Mouse (Mus musculus) midbrain, embryonic 15.5 days (tissue): ENCODE data around the gene Dctn1. TPM values are rescaled to one million over a fixed set of nuclear protein-coding genes. Genes with fewer than 3 reads are reported as not detected.

Experiments used
- ATAC-seq: fragments of 200-750 bp; cut with Nextera tagmentation; replicated peaks from 2 replicates; pipeline ENCODE4 v1.8.0; 2017; ENCODE audit warnings: moderate TSS enrichment
- H3K27ac ChIP-seq: fragments of 300-500 bp; sonication (generic); 2 replicates; pipeline ENCODE4 v1.5.1; 2015; ENCODE audit warnings: mild to moderate bottlenecking, inconsistent platforms
- H3K27me3 ChIP-seq: fragments of 300-500 bp; sonication (generic); replicated peaks from 2 replicates; pipeline ENCODE4 v1.6.1; 2015; ENCODE audit warnings: inconsistent platforms
- H3K36me3 ChIP-seq: fragments of 300-500 bp; sonication (generic); replicated peaks from 2 replicates; pipeline ENCODE4 v1.6.1; 2015; ENCODE audit warnings: inconsistent platforms
- H3K4me1 ChIP-seq: fragments of 300-500 bp; sonication (generic); 2 replicates; pipeline ENCODE4 v1.6.1; 2015; ENCODE audit warnings: inconsistent platforms
- H3K4me2 ChIP-seq: fragments of 300-500 bp; sonication (generic); 2 replicates; pipeline ENCODE4 v1.6.1; 2015; ENCODE audit warnings: inconsistent platforms, mild to moderate bottlenecking, moderate library complexity
- H3K4me3 ChIP-seq: fragments of 300-500 bp; sonication (generic); 2 replicates; pipeline ENCODE4 v1.5.1; 2015; ENCODE audit warnings: mild to moderate bottlenecking, inconsistent platforms
- H3K9ac ChIP-seq: fragments of 300-500 bp; sonication (generic); 2 replicates; pipeline ENCODE4 v1.6.1; 2015; ENCODE audit warnings: mild to moderate bottlenecking, inconsistent platforms
- H3K9me3 ChIP-seq: fragments of 300-500 bp; sonication (generic); 2 replicates; pipeline ENCODE4 v1.6.1; 2016; ENCODE audit warnings: inconsistent platforms
- WGBS: fragments of 180-500 bp; shearing (Covaris S2); methylation state at CpG from one replicate; pipeline ENCODE4 v1.1.7; 2015; ENCODE audit warnings: mixed read lengths; 5-methylcytosine and 5-hydroxymethylcytosine counted together
- polyA plus RNA-seq: library from polyadenylated mRNA; unstranded; fragments of >200 nt; fragmentation: Nextera tagmentation; extraction: Ambion mirVana; gene quantifications from 2 replicates; pipeline ENCODE4 v1.2.1, GENCODE M21; 2015

The Dctn1 gene
- polyA plus RNA-seq, 1 experiment from 2014 or later = 162 TPM

DNA sequence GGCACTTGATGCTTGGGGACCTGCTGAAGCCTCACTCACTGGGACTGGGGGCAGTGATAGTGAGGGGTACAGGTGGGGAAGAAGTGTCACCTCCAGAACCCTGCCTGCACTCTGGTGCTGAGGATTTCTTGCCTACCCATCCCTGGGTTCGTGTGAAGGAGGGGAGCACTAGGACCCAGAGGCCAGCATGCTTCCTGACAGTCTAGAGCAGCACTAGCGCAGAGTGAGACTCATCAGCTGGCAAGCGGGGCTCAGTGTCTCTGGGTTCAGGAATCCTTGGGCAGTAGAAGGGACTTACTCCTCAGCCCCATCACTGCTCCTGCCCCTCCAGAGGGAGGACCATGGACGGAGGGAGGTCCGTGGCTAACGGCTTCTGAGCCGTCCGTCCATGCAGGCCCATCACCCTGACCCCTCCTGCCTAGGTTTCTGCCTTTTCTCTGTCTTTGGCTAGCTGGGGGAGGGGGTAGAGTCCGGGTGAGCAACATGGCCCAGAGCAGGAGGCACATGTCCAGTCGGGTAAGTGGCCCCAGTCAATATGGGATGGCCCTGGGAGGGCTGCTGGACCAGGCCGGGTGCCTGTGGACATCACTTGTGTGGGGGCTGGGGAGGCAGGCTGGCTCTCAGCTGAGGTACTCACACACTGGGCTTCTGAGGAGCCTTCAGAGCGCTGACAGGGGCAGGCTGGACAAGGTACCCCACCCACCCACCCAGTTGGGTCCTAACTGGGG, 13.8 kb downstream of the Dctn1 start:
- Histone ChIP-seq H3K36me3 (peaks cover 12% of the 10 kb centered on the region; the same call in 1 of the 2 replicates), H3K4me2 (peak overlapping the region; percentile 61), H3K4me3 (peak overlapping the region; percentile 48), H3K27me3 (no peaks in the 10 kb centered on the region), H3K9me3 (no peaks in the 10 kb centered on the region), H3K4me1 (peaks cover 25% of the 10 kb centered on the region), H3K27ac (peak overlapping the region; percentile 73), H3K9ac (peak overlapping the region; percentile 56)
- ATAC-seq = peak; percentile 87
- WGBS = 10% methylated on average over 12 of the region's 12 CpGs

DNA sequence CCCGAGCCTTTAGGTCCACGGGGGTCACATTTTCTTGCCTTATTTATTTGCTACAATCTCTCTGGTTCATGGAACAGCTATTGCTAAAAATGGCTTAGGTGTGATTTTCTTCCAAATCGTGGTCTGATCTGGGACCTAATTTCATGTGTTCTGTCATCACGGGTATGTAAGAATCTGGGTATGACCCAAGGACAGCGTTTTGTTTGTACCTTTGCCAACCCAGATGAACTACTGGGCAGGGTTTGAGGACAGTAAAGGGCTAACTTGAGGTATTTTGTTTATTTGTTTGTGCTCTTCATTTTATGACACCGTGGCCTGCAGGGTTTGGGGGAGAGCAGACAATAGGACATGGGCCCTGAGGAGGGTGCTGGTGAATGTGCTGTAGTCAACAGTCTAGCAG, 14.9 kb downstream of the Dctn1 start:
- no peak for ATAC-seq
- Histone ChIP-seq H3K27me3 (no peaks in the 10 kb centered on the region), H3K9ac (peak overlapping the region; percentile 56; the same call in 1 of the 2 replicates), H3K4me1 (peaks cover 27% of the 10 kb centered on the region), H3K36me3 (peaks cover 12% of the 10 kb centered on the region; the same call in 1 of the 2 replicates), H3K4me3 (peak overlapping the region; percentile 48; the same call in 1 of the 2 replicates), H3K9me3 (no peaks in the 10 kb centered on the region), H3K27ac (no peak overlapping the region), H3K4me2 (peak overlapping the region; percentile 61)
- WGBS = 88% methylated on average over 6 of the region's 6 CpGs

GRCm38 (mm10) chr6:83184858-83185435, 19.2 kb downstream of the Dctn1 start:
- no peak overlapping the region for H3K9ac ChIP-seq
- WGBS = 93% methylated on average over 3 of the region's 3 CpGs
- peaks cover 19% of the 10 kb centered on the region for H3K36me3 ChIP-seq
- H3K4me1 ChIP-seq = peaks cover 43% of the 10 kb centered on the region
- H3K27me3 ChIP-seq = no peaks in the 10 kb centered on the region
- no peak overlapping the region for H3K4me2 ChIP-seq
- no peaks in the 10 kb centered on the region for H3K9me3 ChIP-seq
- no peak overlapping the region for H3K27ac ChIP-seq
- no peak for ATAC-seq
- no peak overlapping the region for H3K4me3 ChIP-seq

DNA sequence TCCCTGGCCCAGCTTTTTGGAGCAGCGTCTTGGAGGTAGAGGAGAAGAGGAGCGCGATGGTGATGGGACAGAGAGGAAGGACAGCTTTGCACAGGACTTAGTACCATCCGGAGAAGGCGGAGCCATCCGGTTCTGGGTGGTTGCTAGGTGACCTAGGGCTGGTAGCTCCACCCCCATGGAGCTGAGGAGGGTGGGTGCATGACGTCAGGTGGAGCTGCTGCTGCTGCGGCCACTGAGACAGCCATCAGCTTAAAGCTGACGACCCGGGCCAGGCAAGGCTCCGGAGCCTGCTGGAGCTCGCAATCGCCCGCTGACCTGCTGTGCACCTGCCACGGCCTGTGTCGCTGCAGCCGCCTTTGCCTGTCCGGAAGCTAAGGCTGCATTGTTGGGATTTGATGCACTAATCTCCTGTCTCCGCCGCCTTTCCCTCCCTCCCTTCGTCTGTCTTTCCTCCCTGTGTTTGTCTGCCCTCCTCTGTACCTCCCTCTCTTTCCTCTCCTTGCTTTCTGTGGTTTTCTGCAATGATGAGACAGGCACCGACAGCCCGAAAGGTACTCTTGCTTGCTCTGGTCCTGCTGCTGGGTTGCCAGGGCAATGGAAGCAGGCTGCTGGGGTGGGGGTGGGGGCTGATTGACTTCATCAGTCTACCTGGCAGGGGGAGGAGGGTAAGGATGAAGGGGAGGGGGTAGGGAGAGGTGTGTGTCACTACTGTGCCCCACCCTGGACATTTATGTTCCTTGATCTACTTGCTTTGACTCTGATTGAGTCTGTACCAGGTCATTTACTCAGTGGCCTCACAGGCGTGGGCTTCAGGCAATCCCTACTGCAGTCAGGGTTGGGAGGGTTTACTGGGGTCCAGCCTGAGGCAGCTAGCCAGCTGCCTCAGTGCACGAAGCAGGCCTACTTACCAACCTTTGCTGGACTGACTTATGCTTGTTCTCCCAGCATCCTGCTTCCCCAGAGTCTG, 20.5 kb downstream of the Dctn1 start:
- 3% methylated on average over 25 of the region's 25 CpGs for WGBS
- H3K9me3 ChIP-seq = no peaks in the 10 kb centered on the region
- peak overlapping the region; percentile 94 for H3K27ac ChIP-seq
- H3K4me3 ChIP-seq = peak overlapping the region; percentile 60
- peak overlapping the region; percentile 76 for H3K9ac ChIP-seq
- H3K4me1 ChIP-seq = peaks cover 32% of the 10 kb centered on the region
- peak; percentile 97 for ATAC-seq
- H3K27me3 ChIP-seq = no peaks in the 10 kb centered on the region
- H3K4me2 ChIP-seq = peak overlapping the region; percentile 62
- H3K36me3 ChIP-seq = peaks cover 31% of the 10 kb centered on the region

DNA sequence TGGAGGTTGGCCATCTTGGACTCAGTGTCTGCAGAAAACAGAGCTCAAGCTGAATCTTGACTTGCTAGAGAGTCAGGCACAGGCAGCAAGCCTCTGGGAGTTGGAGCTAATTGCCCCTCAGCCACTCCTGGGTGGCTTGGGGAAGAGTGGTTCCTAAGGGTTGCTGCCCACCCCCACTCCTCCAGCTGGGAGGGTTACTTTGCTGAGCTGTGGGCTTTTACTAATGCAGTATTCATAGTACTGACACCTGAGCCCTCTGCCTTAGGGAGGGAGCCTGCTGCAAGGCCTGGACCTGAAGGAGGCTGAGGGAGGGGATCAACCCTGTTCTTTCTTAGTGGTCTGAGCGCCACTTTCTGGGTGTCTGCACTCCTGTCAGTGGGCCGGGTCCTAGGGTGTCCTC, 21.2 kb downstream of the Dctn1 start:
- WGBS = 58% methylated on average over 2 of the region's 2 CpGs
- peak overlapping the region; percentile 62 for H3K4me2 ChIP-seq
- H3K4me3 ChIP-seq = peak overlapping the region; percentile 60
- H3K27ac ChIP-seq = peak overlapping the region; percentile 94; the same call in 1 of the 2 replicates
- no peak for ATAC-seq
- no peaks in the 10 kb centered on the region for H3K9me3 ChIP-seq
- H3K27me3 ChIP-seq = no peaks in the 10 kb centered on the region
- H3K36me3 ChIP-seq = peaks cover 39% of the 10 kb centered on the region
- peaks cover 32% of the 10 kb centered on the region for H3K4me1 ChIP-seq
- peak overlapping the region; percentile 76 for H3K9ac ChIP-seq

DNA sequence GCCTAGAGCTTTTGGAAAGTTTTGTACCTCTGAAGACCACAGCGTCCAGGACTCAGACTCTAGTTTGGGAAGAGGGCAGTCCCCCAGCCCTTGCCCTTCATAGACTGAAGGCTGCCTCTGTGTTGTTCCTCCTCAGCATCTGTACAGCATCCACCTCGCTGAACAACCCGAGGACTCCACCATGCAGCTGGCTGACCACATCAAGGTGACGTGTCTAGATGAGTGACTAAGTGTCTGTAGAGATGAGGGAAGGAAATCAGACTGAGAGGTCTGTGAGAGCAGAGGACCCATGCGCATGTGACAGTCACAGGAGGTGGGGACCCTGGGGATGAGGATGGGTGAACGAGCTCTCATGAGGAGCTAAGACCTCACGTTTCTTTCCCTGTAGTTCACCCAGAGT, 27.9 kb downstream of the Dctn1 start:
- Histone ChIP-seq H3K27ac (no peak overlapping the region), H3K9me3 (no peaks in the 10 kb centered on the region), H3K36me3 (peaks cover 88% of the 10 kb centered on the region), H3K27me3 (no peaks in the 10 kb centered on the region), H3K9ac (no peak overlapping the region), H3K4me2 (no peak overlapping the region), H3K4me3 (no peak overlapping the region), H3K4me1 (peaks cover under 1% of the 10 kb centered on the region)
- 94% methylated on average over 7 of the region's 7 CpGs for WGBS
- ATAC-seq = no peak

DNA sequence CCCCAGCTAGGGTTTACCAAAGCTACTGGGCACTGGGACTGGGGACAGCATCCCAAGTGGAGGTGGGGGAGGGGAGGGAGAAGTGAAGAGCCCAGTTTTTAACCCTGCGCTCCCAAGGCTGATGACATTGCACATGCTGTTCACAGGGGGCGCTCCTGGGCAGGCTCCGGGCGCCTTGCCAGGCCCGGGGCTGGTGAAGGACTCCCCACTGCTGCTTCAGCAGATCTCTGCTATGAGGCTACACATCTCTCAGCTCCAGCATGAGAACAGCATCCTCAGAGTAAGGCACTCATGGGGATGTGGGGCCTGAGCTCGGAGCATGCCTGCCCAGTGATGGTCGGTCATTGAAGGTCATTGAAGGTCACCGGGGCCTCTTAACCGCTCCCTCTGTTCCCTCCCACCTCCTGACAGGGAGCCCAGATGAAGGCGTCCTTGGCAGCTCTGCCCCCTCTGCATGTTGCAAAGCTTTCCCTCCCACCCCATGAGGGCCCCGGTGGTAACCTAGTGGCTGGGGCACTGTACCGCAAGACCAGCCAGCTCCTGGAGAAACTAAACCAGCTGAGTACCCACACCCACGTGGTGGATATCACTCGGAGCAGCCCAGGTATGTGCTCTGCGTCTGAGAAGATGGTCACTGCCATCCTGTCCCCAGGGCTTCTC, 31.8 kb downstream of the Dctn1 start:
- H3K4me3 ChIP-seq = no peak overlapping the region
- 44% methylated on average over 15 of the region's 15 CpGs for WGBS
- no peak for ATAC-seq
- H3K4me2 ChIP-seq = no peak overlapping the region
- H3K27ac ChIP-seq = no peak overlapping the region
- no peaks in the 10 kb centered on the region for H3K4me1 ChIP-seq
- H3K9ac ChIP-seq = no peak overlapping the region
- H3K9me3 ChIP-seq = no peaks in the 10 kb centered on the region
- H3K27me3 ChIP-seq = no peaks in the 10 kb centered on the region
- H3K36me3 ChIP-seq = peaks cover 75% of the 10 kb centered on the region

GRCm38 (mm10) chr6:83203320-83203719, 37.6 kb downstream of the Dctn1 start:
- H3K4me3 ChIP-seq = no peak overlapping the region
- 88% methylated on average over 4 of the region's 4 CpGs for WGBS
- no peaks in the 10 kb centered on the region for H3K27me3 ChIP-seq
- H3K4me2 ChIP-seq = no peak overlapping the region
- no peaks in the 10 kb centered on the region for H3K4me1 ChIP-seq
- H3K36me3 ChIP-seq = peaks cover 21% of the 10 kb centered on the region; the same call in 1 of the 2 replicates
- no peak for ATAC-seq
- no peaks in the 10 kb centered on the region for H3K9me3 ChIP-seq
- no peak overlapping the region for H3K9ac ChIP-seq
- no peak overlapping the region for H3K27ac ChIP-seq

DNA sequence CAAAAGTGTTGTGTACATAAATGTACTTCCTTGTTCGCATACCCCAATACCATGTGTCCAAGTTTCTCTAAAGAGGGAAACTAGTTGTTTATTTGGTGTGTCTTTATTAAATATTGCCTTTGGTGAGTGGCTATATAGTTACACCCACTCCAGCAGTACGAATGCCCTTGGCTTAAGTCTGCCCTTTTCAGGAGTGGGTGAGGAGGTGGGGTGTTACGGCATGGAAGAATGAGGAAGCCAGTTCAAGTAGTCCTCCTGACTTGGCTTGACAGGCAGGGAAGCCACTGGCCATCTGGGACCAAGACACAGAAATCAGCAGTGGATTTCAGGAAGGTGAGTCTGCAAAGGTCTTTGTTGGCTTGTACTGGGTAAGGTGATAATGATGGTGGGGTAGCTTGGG, 40.1 kb downstream of the Dctn1 start:
- 88% methylated on average over 3 of the region's 3 CpGs for WGBS
- Histone ChIP-seq H3K36me3 (0 out of 2 replicates have a peak, but pooled peaks cover 4% of the 10 kb centered on the region), H3K4me1 (no peaks in the 10 kb centered on the region; the same call in 1 of the 2 replicates), H3K27ac (no peak overlapping the region), H3K27me3 (no peaks in the 10 kb centered on the region), H3K9ac (no peak overlapping the region), H3K4me3 (no peak overlapping the region), H3K4me2 (no peak overlapping the region), H3K9me3 (no peaks in the 10 kb centered on the region)
- ATAC-seq = no peak

- Histone ChIP-seq H3K36me3 (0 out of 2 replicates have a peak, but pooled peaks cover under 1% of the 10 kb centered on the region), H3K27ac (no peak overlapping the region), H3K4me2 (no peak overlapping the region), H3K27me3 (no peaks in the 10 kb centered on the region), H3K4me3 (no peak overlapping the region), H3K9ac (no peak overlapping the region), H3K4me1 (no peaks in the 10 kb centered on the region; the same call in 1 of the 2 replicates), H3K9me3 (no peaks in the 10 kb centered on the region)
- no peak for ATAC-seq
- 84% methylated on average over 11 of the region's 11 CpGs for WGBS
These were observed 40.6 kb downstream of the Dctn1 start for GRCm38 (mm10) chr6:83206321-83206720.

- H3K4me2 ChIP-seq = no peak overlapping the region
- H3K27ac ChIP-seq = no peak overlapping the region
- H3K4me3 ChIP-seq = no peak overlapping the region
- no peak for ATAC-seq
- no peak overlapping the region for H3K9ac ChIP-seq
- H3K9me3 ChIP-seq = no peaks in the 10 kb centered on the region
- H3K27me3 ChIP-seq = no peaks in the 10 kb centered on the region
- WGBS = 68% methylated on average over 9 of the region's 9 CpGs
- no peaks in the 10 kb centered on the region; the same call in 1 of the 2 replicates for H3K4me1 ChIP-seq
- H3K36me3 ChIP-seq = no peaks in the 10 kb centered on the region
These were observed 41.8 kb downstream of the Dctn1 start for GRCm38 (mm10) chr6:83207361-83208049.
